Mouse (Mus musculus) forebrain, embryonic 13.5 days (tissue): Measurements from ENCODE around the gene Smc6. TPM values are rescaled to one million over a fixed set of nuclear protein-coding genes. Genes with fewer than 3 reads are reported as not detected.

Source experiments
- ATAC-seq: fragments of 200-750 bp; cut with Nextera tagmentation; 2 replicates; pipeline ENCODE4 v1.8.0; 2017
- H3K27ac ChIP-seq: fragments of 300-500 bp; sonication (generic); 2 replicates; pipeline ENCODE4 v1.5.1; 2015; ENCODE audit warnings: inconsistent platforms, mild to moderate bottlenecking, moderate library complexity
- H3K27me3 ChIP-seq: fragments of 300-500 bp; sonication (generic); 2 replicates; pipeline ENCODE4 v1.6.1; 2015; ENCODE audit warnings: mild to moderate bottlenecking, inconsistent platforms
- H3K36me3 ChIP-seq: fragments of 300-500 bp; sonication (generic); 2 replicates; pipeline ENCODE4 v1.6.1; 2015; ENCODE audit warnings: mild to moderate bottlenecking, inconsistent platforms; ENCODE audit not compliant: poor library complexity, severe bottlenecking
- H3K4me1 ChIP-seq: fragments of 300-500 bp; sonication (generic); 2 replicates; pipeline ENCODE4 v1.6.1; 2015; ENCODE audit warnings: inconsistent platforms
- H3K4me2 ChIP-seq: fragments of 300-500 bp; sonication (generic); 2 replicates; pipeline ENCODE4 v1.6.1; 2015; ENCODE audit warnings: inconsistent platforms, mild to moderate bottlenecking, moderate library complexity
- H3K4me3 ChIP-seq: fragments of 300-500 bp; sonication (generic); 2 replicates; pipeline ENCODE4 v1.5.1; 2015; ENCODE audit warnings: mild to moderate bottlenecking, inconsistent platforms
- H3K9ac ChIP-seq: fragments of 300-500 bp; sonication (generic); 2 replicates; pipeline ENCODE4 v1.6.1; 2015; ENCODE audit warnings: mild to moderate bottlenecking, inconsistent platforms
- H3K9me3 ChIP-seq: fragments of 300-500 bp; sonication (generic); replicated peaks from 2 replicates; pipeline ENCODE4 v1.6.1; 2016; ENCODE audit warnings: inconsistent platforms
- WGBS: fragments of 180-500 bp; shearing (Covaris S2); methylation state at CpG from one replicate; pipeline ENCODE4 v1.1.7; 2015; 5-methylcytosine and 5-hydroxymethylcytosine counted together
- polyA plus RNA-seq: library from polyadenylated mRNA; unstranded; fragments of >200 nt; fragmentation: Nextera tagmentation; extraction: Ambion mirVana; gene quantifications from 2 replicates; pipeline ENCODE4 v1.2.1, GENCODE M21; 2015

Gene Smc6
- polyA plus RNA-seq, 1 experiment from 2014 or later, result 178 TPM

GRCm38 (mm10) chr12:11306753-11307645 lies 41.3 kb downstream of the Smc6 start:
- Histone ChIP-seq H3K36me3 (peaks cover 70% of the 10 kb centered on the region), H3K4me2 (no peak overlapping the region)

GRCm38 (mm10) chr12:11311106-11311505 lies 45.4 kb downstream of the Smc6 start:
- Histone ChIP-seq H3K4me2 (no peak overlapping the region), H3K9ac (no peak overlapping the region), H3K36me3 (peaks cover 53% of the 10 kb centered on the region), H3K9me3 (no peaks in the 10 kb centered on the region), H3K27ac (no peak overlapping the region), H3K27me3 (no peaks in the 10 kb centered on the region), H3K4me3 (no peak overlapping the region), H3K4me1 (no peaks in the 10 kb centered on the region)
- WGBS, result 96% methylated on average over 2 of the region's 2 CpGs
- no peak for ATAC-seq

More at GRCm38 (mm10) chr12:11306753-11307645, 41.3 kb downstream of the Smc6 start:
- Histone ChIP-seq H3K9ac (no peak overlapping the region), H3K4me3 (no peak overlapping the region), H3K4me1 (no peaks in the 10 kb centered on the region), H3K9me3 (no peaks in the 10 kb centered on the region), H3K27ac (no peak overlapping the region), H3K27me3 (no peaks in the 10 kb centered on the region)
- ATAC-seq, result no peak
- 93% methylated on average over 8 of the region's 8 CpGs for WGBS

- 64% methylated on average over 1 of the region's 1 CpGs for WGBS
- Histone ChIP-seq H3K4me3 (no peak overlapping the region), H3K4me2 (no peak overlapping the region), H3K36me3 (peaks cover 49% of the 10 kb centered on the region), H3K9ac (no peak overlapping the region), H3K9me3 (no peaks in the 10 kb centered on the region), H3K27ac (no peak overlapping the region), H3K4me1 (no peaks in the 10 kb centered on the region), H3K27me3 (no peaks in the 10 kb centered on the region)
- no peak; the same call in 1 of the 2 replicates for ATAC-seq
Measured at GRCm38 (mm10) chr12:11313840-11314239, 48.2 kb downstream of the Smc6 start.

GRCm38 (mm10) chr12:11317671-11318070 lies 52.0 kb downstream of the Smc6 start:
- WGBS, result 79% methylated on average over 6 of the region's 6 CpGs
- H3K4me1 ChIP-seq, result no peaks in the 10 kb centered on the region
- H3K27ac ChIP-seq, result no peak overlapping the region
- H3K9me3 ChIP-seq, result no peaks in the 10 kb centered on the region
- H3K4me2 ChIP-seq, result no peak overlapping the region
- no peak overlapping the region for H3K9ac ChIP-seq
- no peak for ATAC-seq
- peaks cover 31% of the 10 kb centered on the region for H3K36me3 ChIP-seq
- H3K27me3 ChIP-seq, result no peaks in the 10 kb centered on the region
- H3K4me3 ChIP-seq, result no peak overlapping the region

GRCm38 (mm10) chr12:11324480-11324879 lies 58.8 kb downstream of the Smc6 start:
- H3K9ac ChIP-seq, result no peak overlapping the region
- H3K4me2 ChIP-seq, result no peak overlapping the region
- no peaks in the 10 kb centered on the region for H3K9me3 ChIP-seq
- WGBS, result 49% methylated on average over 4 of the region's 4 CpGs
- H3K36me3 ChIP-seq, result no peaks in the 10 kb centered on the region
- H3K27me3 ChIP-seq, result no peaks in the 10 kb centered on the region
- ATAC-seq, result no peak
- no peak overlapping the region for H3K4me3 ChIP-seq
- no peaks in the 10 kb centered on the region for H3K4me1 ChIP-seq
- no peak overlapping the region for H3K27ac ChIP-seq

GRCm38 (mm10) chr12:11326483-11326882 lies 60.8 kb downstream of the Smc6 start:
- Histone ChIP-seq H3K36me3 (no peaks in the 10 kb centered on the region), H3K27ac (no peak overlapping the region), H3K4me1 (no peaks in the 10 kb centered on the region), H3K4me2 (no peak overlapping the region), H3K4me3 (no peak overlapping the region), H3K9ac (no peak overlapping the region), H3K27me3 (no peaks in the 10 kb centered on the region), H3K9me3 (no peaks in the 10 kb centered on the region)
- ATAC-seq, result no peak
- 80% methylated on average over 3 of the region's 3 CpGs for WGBS

- H3K36me3 ChIP-seq, result no peaks in the 10 kb centered on the region
- H3K4me3 ChIP-seq, result no peak overlapping the region
- no peaks in the 10 kb centered on the region for H3K27me3 ChIP-seq
- no peak overlapping the region for H3K27ac ChIP-seq
- no peak for ATAC-seq
- H3K9me3 ChIP-seq, result no peaks in the 10 kb centered on the region
- H3K4me2 ChIP-seq, result no peak overlapping the region
- H3K4me1 ChIP-seq, result no peaks in the 10 kb centered on the region
- no peak overlapping the region for H3K9ac ChIP-seq
- WGBS, result 44% methylated on average over 4 of the region's 4 CpGs
Measured at GRCm38 (mm10) chr12:11336845-11337244, 71.2 kb downstream of the Smc6 start.

- no peak for ATAC-seq
- Histone ChIP-seq H3K9me3 (no peaks in the 10 kb centered on the region), H3K4me1 (no peaks in the 10 kb centered on the region), H3K27ac (no peak overlapping the region), H3K9ac (no peak overlapping the region), H3K4me2 (no peak overlapping the region), H3K4me3 (no peak overlapping the region), H3K27me3 (no peaks in the 10 kb centered on the region), H3K36me3 (no peaks in the 10 kb centered on the region)
- WGBS, result 91% methylated on average over 2 of the region's 2 CpGs
Measured at GRCm38 (mm10) chr12:11338251-11338650, 72.6 kb downstream of the Smc6 start.

GRCm38 (mm10) chr12:11342020-11342600 lies 76.4 kb downstream of the Smc6 start:
- no peak overlapping the region for H3K9ac ChIP-seq
- no peaks in the 10 kb centered on the region for H3K4me1 ChIP-seq
- no peaks in the 10 kb centered on the region for H3K27me3 ChIP-seq
- ATAC-seq, result no peak
- no peak overlapping the region for H3K4me2 ChIP-seq
- H3K4me3 ChIP-seq, result no peak overlapping the region
- no peak overlapping the region for H3K27ac ChIP-seq
- H3K9me3 ChIP-seq, result no peaks in the 10 kb centered on the region
- H3K36me3 ChIP-seq, result no peaks in the 10 kb centered on the region
- WGBS, result 87% methylated on average over 5 of the region's 6 CpGs

- H3K4me1 ChIP-seq, result no peaks in the 10 kb centered on the region
- H3K36me3 ChIP-seq, result no peaks in the 10 kb centered on the region
- no peak overlapping the region for H3K27ac ChIP-seq
- no peak for ATAC-seq
- H3K4me3 ChIP-seq, result no peak overlapping the region
- no peaks in the 10 kb centered on the region for H3K9me3 ChIP-seq
- no peak overlapping the region for H3K9ac ChIP-seq
- no peak overlapping the region for H3K4me2 ChIP-seq
- WGBS, result 68% methylated on average over 2 of the region's 2 CpGs
- no peaks in the 10 kb centered on the region for H3K27me3 ChIP-seq
Measured at GRCm38 (mm10) chr12:11345963-11346362, 80.3 kb downstream of the Smc6 start.

- ATAC-seq, result no peak
- Histone ChIP-seq H3K4me2 (no peak overlapping the region), H3K27ac (no peak overlapping the region), H3K4me1 (no peaks in the 10 kb centered on the region), H3K27me3 (no peaks in the 10 kb centered on the region), H3K4me3 (no peak overlapping the region), H3K9me3 (no peaks in the 10 kb centered on the region), H3K9ac (no peak overlapping the region), H3K36me3 (no peaks in the 10 kb centered on the region)
- 7% methylated on average over 1 of the region's 1 CpGs for whole genome bisulfite sequencing
Measured at GRCm38 (mm10) chr12:11348423-11348822, 82.7 kb downstream of the Smc6 start.

- Histone ChIP-seq H3K4me2 (no peak overlapping the region), H3K9me3 (no peaks in the 10 kb centered on the region), H3K36me3 (no peaks in the 10 kb centered on the region), H3K27ac (no peak overlapping the region), H3K4me1 (no peaks in the 10 kb centered on the region), H3K27me3 (no peaks in the 10 kb centered on the region), H3K9ac (no peak overlapping the region), H3K4me3 (no peak overlapping the region)
- WGBS, result 65% methylated on average over 5 of the region's 5 CpGs
- ATAC-seq, result no peak
Measured at GRCm38 (mm10) chr12:11349870-11350269, 84.2 kb downstream of the Smc6 start.
